Mouse (Mus musculus): ENCODE data around the gene Trim58.

GRCm38 (mm10) chr11:58604688-58605087 is 35.6 kb upstream of the Trim58 start:
- TF ChIP-seq CTCF (IDR thresholded peaks at IDR 0.05; ENCODE audit: low read depth, low read length) (no peak), POLR2A (IDR thresholded peaks at IDR 0.05; ENCODE audit: borderline replicate concordance, low read depth, low read length) (no peak)

All from bone marrow macrophage, adult 2 months (primary cell).